Mouse (Mus musculus) neural tube, embryonic 10.5 days (tissue): ENCODE measurements around the gene Gm4779.
"Not testable (repeated sequence)": the region's sequence is repeated elsewhere in the genome, so short reads cannot be mapped to it uniquely, and the experiment has no call there.

ENCODE experiments used
- DNase-seq: peaks from one replicate; pipeline ENCODE4 v3.0.0-alpha.2; 2017; ENCODE audit warnings: low spot score; ENCODE audit errors: extremely low spot score

Gm4779 gene

GRCm38 (mm10) chrX:101794342-101794741 is at the start of gene Gm4779, which contains the start of gene 8030474K03Rik:
Gene Gm4779 (minus strand): TSS chrX:101794423.
Gene 8030474K03Rik (plus strand): TSS chrX:101794656.
- DNase-seq: no peak

GRCm38 (mm10) chrX:101819980-101820379 is 25.8 kb upstream of the Gm4779 start:
- not testable (repeated sequence) for DNase-seq

GRCm38 (mm10) chrX:101819163-101819562 is 24.9 kb upstream of the Gm4779 start:
- no peak for DNase-seq

- no peak for DNase-seq
Observed at GRCm38 (mm10) chrX:101811750-101812149, 17.5 kb upstream of the Gm4779 start.

- DNase-seq: no peak
Observed at GRCm38 (mm10) chrX:101805512-101805911, 11.3 kb upstream of the Gm4779 start.

GRCm38 (mm10) chrX:101791551-101791950 is 2.7 kb downstream of the Gm4779 start:
- peak; percentile 29 for DNase-seq

GRCm38 (mm10) chrX:101772035-101772434 is 22.2 kb downstream of the Gm4779 start:
- DNase-seq: peak; percentile 48

GRCm38 (mm10) chrX:101770307-101770706 is 23.9 kb downstream of the Gm4779 start:
- no peak for DNase-seq

- DNase-seq: no peak
Observed at GRCm38 (mm10) chrX:101769478-101769877, 24.7 kb downstream of the Gm4779 start.

GRCm38 (mm10) chrX:101767280-101767679 is 26.9 kb downstream of the Gm4779 start:
- DNase-seq: no peak

- DNase-seq: no peak
Observed at GRCm38 (mm10) chrX:101765111-101765510, 29.1 kb downstream of the Gm4779 start.

- no peak for DNase-seq
Observed at GRCm38 (mm10) chrX:101764621-101765020, 29.6 kb downstream of the Gm4779 start.

GRCm38 (mm10) chrX:101754478-101754877 is 39.7 kb downstream of the Gm4779 start:
- no peak for DNase-seq

- no peak for DNase-seq
Observed at GRCm38 (mm10) chrX:101750144-101750543, 44.1 kb downstream of the Gm4779 start.

GRCm38 (mm10) chrX:101741064-101741433 is 53.2 kb downstream of the Gm4779 start:
- DNase-seq: no peak

- DNase-seq: no peak
Observed at GRCm38 (mm10) chrX:101740335-101741063, 53.7 kb downstream of the Gm4779 start.
